In the genomic region with DNA sequence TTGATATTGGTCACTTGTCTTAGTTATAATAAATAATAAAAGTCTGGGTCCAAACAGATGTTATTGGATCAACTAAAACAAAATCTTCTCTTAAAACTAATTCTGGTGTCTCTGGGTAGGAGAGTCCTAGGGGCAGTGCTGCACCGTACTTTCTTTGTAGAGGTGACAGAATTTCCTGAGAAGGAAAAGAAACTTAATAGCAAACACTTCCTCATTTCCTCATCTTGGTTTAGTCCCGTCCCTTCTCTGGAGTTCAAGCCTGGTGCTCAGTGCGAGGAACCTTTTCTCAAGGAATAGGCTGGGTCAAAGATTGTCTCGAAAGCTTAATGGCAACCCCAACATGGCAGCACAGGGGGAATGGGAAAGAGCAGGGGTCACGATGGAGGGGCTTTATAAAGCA, we compare ENCODE assay signal across 34 mouse cellular contexts. TPM values are rescaled to one million over a fixed set of nuclear protein-coding genes. Genes with fewer than 3 reads are reported as not detected.
"Had no signal": no experiment of that assay in that cellular context is flagged by ENCODE, and none has a peak within 500 bp of the region (broad histone marks: within the 10 kb centered on the region; RNA-seq: fewer than 3 reads in every experiment).

No protein-coding gene starts in this region.

- H3K9ac ChIP-seq: limb, embryonic 12.5 days; limb, embryonic 13.5 days; limb, embryonic 15.5 days; liver, embryonic 12.5 days; liver, embryonic 13.5 days; liver, embryonic 14.5 days; liver, embryonic 15.5 days; liver, postnatal 0 days; lung, embryonic 14.5 days; lung, embryonic 15.5 days; midbrain, embryonic 12.5 days; midbrain, embryonic 13.5 days; midbrain, embryonic 15.5 days; neural tube, embryonic 12.5 days; neural tube, embryonic 13.5 days had no signal

- DNase-seq: left cerebral cortex, postnatal 4 days; liver; liver, embryonic 13.5 days; liver, postnatal 0 days; lung, adult 18-20 months; lung, adult 2 months; lung, embryonic 14.5 days; lung, postnatal 10 days; lung, postnatal 14 days; lung, postnatal 36 days; lung, postnatal 4 days had no signal

- H3K27me3 ChIP-seq: liver, embryonic 13.5 days; liver, embryonic 15.5 days; lung, embryonic 15.5 days; midbrain, embryonic 15.5 days; neural tube, embryonic 12.5 days had no signal

- H3K4me2 ChIP-seq: limb, embryonic 12.5 days; limb, embryonic 13.5 days; limb, embryonic 15.5 days; liver, embryonic 11.5 days; liver, embryonic 12.5 days; liver, embryonic 13.5 days; liver, embryonic 15.5 days; lung, embryonic 14.5 days; lung, embryonic 15.5 days; midbrain, embryonic 11.5 days; midbrain, embryonic 12.5 days; midbrain, embryonic 13.5 days; midbrain, embryonic 15.5 days; neural tube, embryonic 12.5 days; neural tube, embryonic 13.5 days had no signal

- H3K4me1 ChIP-seq: limb, embryonic 12.5 days; midbrain, embryonic 12.5 days; midbrain, embryonic 13.5 days; midbrain, embryonic 15.5 days had no signal

- H3K4me3 ChIP-seq: left cerebral cortex, adult 2 months; limb, embryonic 10.5 days; limb, embryonic 12.5 days; limb, embryonic 13.5 days; limb, embryonic 15.5 days; liver, embryonic 12.5 days; liver, embryonic 13.5 days; liver, embryonic 15.5 days; lung, embryonic 15.5 days; megakaryocyte, embryonic 14.5 days; midbrain, embryonic 10.5 days; midbrain, embryonic 12.5 days; midbrain, embryonic 13.5 days; midbrain, embryonic 15.5 days; myocyte; neural tube, embryonic 12.5 days; neural tube, embryonic 13.5 days had no signal

- H3K27ac ChIP-seq: left cerebral cortex, adult 2 months; limb, embryonic 10.5 days; limb, embryonic 12.5 days; limb, embryonic 13.5 days; limb, embryonic 15.5 days; liver, embryonic 12.5 days; liver, embryonic 13.5 days; liver, embryonic 14.5 days; liver, embryonic 15.5 days; lung, embryonic 15.5 days; macrophage; midbrain, embryonic 10.5 days; midbrain, embryonic 12.5 days; midbrain, embryonic 13.5 days; midbrain, embryonic 15.5 days; neural tube, embryonic 12.5 days; neural tube, embryonic 13.5 days had no signal

- H3K36me3 ChIP-seq: limb, embryonic 10.5 days; limb, embryonic 12.5 days; limb, embryonic 13.5 days; limb, embryonic 15.5 days; liver, embryonic 12.5 days; liver, embryonic 13.5 days; liver, embryonic 15.5 days; lung, embryonic 15.5 days; midbrain, embryonic 10.5 days; midbrain, embryonic 12.5 days; midbrain, embryonic 13.5 days; midbrain, embryonic 15.5 days; neural tube, embryonic 12.5 days; neural tube, embryonic 13.5 days had no signal

- H3K9me3 ChIP-seq: limb, embryonic 10.5 days; limb, embryonic 12.5 days; limb, embryonic 13.5 days; limb, embryonic 15.5 days; liver, embryonic 12.5 days; liver, embryonic 13.5 days; liver, embryonic 15.5 days; lung, embryonic 15.5 days; megakaryocyte, embryonic 14.5 days; midbrain, embryonic 10.5 days; midbrain, embryonic 12.5 days; midbrain, embryonic 13.5 days; midbrain, embryonic 15.5 days; neural tube, embryonic 12.5 days; neural tube, embryonic 13.5 days had no signal

- ATAC-seq: liver, embryonic 12.5 days; liver, postnatal 0 days; lung, postnatal 0 days; midbrain, embryonic 13.5 days; midbrain, embryonic 15.5 days; midbrain, embryonic 16.5 days had no signal

RNA-seq across cellular contexts. Expression of a gene that starts 7.8 kb away (rescaled TPM):
- total RNA-seq: monocyte, adult 5-6 weeks had no signal
